Mouse (Mus musculus) testis, adult 2 months (tissue): ENCODE measurements around the gene Vegfd.

ENCODE experiments used
- CTCF ChIP-seq: fragments of 200-500 bp; IDR thresholded peaks from 2 replicates; pipeline ENCODE4 v1.5.1; 2012; ENCODE audit warnings: low read depth, mild to moderate bottlenecking, inconsistent platforms, low read length, moderate library complexity; ENCODE audit not compliant: control insufficient read depth, insufficient read depth, insufficient replicate concordance
- POLR2A ChIP-seq: fragments of 200-500 bp; IDR thresholded peaks from 2 replicates; pipeline ENCODE4 v1.6.1; 2012; ENCODE audit warnings: low read depth, mild to moderate bottlenecking, inconsistent platforms, low read length, moderate library complexity; ENCODE audit not compliant: control insufficient read depth

- no peak for TF ChIP-seq CTCF
- no peak for TF ChIP-seq POLR2A
Observed at GRCm38 (mm10) chrX:164398456-164398855, 25.3 kb downstream of the Vegfd start.
